Mouse (Mus musculus) midbrain, embryonic 14.5 days (tissue): Measurements from ENCODE around the gene Klhl35. TPM values are rescaled to one million over a fixed set of nuclear protein-coding genes. Genes with fewer than 3 reads are reported as not detected.

Experiments
- ATAC-seq: fragments of 200-750 bp; cut with Nextera tagmentation; 2 replicates; pipeline ENCODE4 v1.8.0; 2017; ENCODE audit warnings: moderate number of reproducible peaks, moderate library complexity; ENCODE audit not compliant: low FRiP score, low TSS enrichment
- DNase-seq: peaks from one replicate; pipeline ENCODE4 v3.0.0-alpha.2; 2015
- H3K27ac ChIP-seq: fragments of 300-500 bp; sonication (generic); replicated peaks from 2 replicates; pipeline ENCODE4 v1.5.1; 2014; ENCODE audit warnings: mild to moderate bottlenecking, low read depth, low read length, moderate library complexity
- H3K27me3 ChIP-seq: fragments of 300-500 bp; sonication (generic); 2 replicates; pipeline ENCODE4 v1.6.1; 2014; ENCODE audit warnings: low read length, control low read depth, mixed read lengths; ENCODE audit not compliant: control insufficient read depth, insufficient read depth
- H3K36me3 ChIP-seq: fragments of 300-500 bp; sonication (generic); 2 replicates; pipeline ENCODE4 v1.6.1; 2014; ENCODE audit warnings: low read length, control low read depth; ENCODE audit not compliant: control insufficient read depth, insufficient read depth
- H3K4me1 ChIP-seq: fragments of 300-500 bp; sonication (generic); 2 replicates; pipeline ENCODE4 v1.6.1; 2014; ENCODE audit warnings: mild to moderate bottlenecking, antibody characterized with exemption, low read length, control low read depth; ENCODE audit not compliant: control insufficient read depth, insufficient read depth
- H3K4me2 ChIP-seq: fragments of 300-500 bp; sonication (generic); 2 replicates; pipeline ENCODE4 v1.6.1; 2014; ENCODE audit warnings: mild to moderate bottlenecking, low read length, moderate library complexity
- H3K4me3 ChIP-seq: fragments of 300-500 bp; sonication (generic); replicated peaks from 2 replicates; pipeline ENCODE4 v1.5.1; 2014; ENCODE audit warnings: low read depth, low read length
- H3K9ac ChIP-seq: fragments of 300-500 bp; sonication (generic); replicated peaks from 2 replicates; pipeline ENCODE4 v1.6.1; 2014; ENCODE audit warnings: mild to moderate bottlenecking, low read length, moderate library complexity
- H3K9me3 ChIP-seq: fragments of 300-500 bp; sonication (generic); 2 replicates; pipeline ENCODE4 v1.6.1; 2016; ENCODE audit warnings: low read length, control low read depth, mixed read lengths; ENCODE audit not compliant: control insufficient read depth
- WGBS: fragments of 180-500 bp; shearing (Covaris S2); extraction: QIAGEN DNeasy Blood & Tissue Kit; methylation state at CpG from one replicate; pipeline ENCODE4 v1.1.7; 2014; 5-methylcytosine and 5-hydroxymethylcytosine counted together
- polyA plus RNA-seq: library from polyadenylated mRNA; unstranded; fragments of >200 nt; fragmentation: Nextera tagmentation; extraction: Ambion mirVana; gene quantifications from 2 replicates; pipeline ENCODE4 v1.2.1, GENCODE M21; 2014

Gene Klhl35
- polyA plus RNA-seq, 1 experiment from 2014 or later: 11.6 TPM

DNA sequence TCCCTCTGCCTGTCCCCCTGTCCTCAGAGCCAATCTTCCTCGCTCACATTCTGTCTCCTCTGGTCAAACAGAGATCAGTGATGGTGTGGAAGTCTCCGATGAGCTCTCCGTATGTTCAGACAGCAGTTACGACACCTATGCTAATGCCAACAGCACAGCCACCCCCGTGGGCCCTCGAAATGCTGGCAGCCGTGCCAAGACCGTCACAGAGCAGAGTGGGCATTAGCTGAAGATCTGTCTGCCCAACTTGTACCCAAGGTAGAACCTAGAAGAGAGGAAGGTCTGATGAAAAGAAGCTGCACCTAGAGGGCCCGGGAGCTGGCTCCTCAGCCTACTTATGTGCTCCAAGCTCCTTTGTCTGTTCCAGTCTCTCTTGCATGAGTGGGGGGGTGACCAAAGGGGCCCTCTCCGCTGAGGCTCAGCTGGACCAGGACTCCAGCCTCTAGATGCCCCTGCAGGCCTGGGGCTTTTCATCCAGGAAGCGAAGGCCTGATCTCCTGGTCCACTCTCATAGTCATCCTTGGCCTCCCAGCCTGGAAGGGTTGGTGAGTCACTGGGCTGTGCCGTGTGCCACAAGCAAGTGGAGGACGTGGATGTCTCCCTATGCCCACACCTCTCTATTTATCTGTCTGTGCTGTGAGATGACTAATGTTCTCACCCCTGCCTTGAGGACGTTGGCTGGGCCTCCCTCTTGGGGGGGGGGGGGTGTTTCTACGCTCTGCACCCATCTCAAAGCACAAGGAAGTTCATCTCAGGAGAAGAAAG, 5.7 kb upstream of the Klhl35 start:
- Histone ChIP-seq H3K9me3 (no peaks in the 10 kb centered on the region), H3K4me2 (no peak overlapping the region), H3K27ac (no peak overlapping the region), H3K9ac (no peak overlapping the region), H3K36me3 (peaks cover 38% of the 10 kb centered on the region), H3K27me3 (no peaks in the 10 kb centered on the region), H3K4me3 (no peak overlapping the region), H3K4me1 (no peaks in the 10 kb centered on the region)
- DNase-seq (no peak), ATAC-seq (no peak)
- WGBS: 88% methylated on average over 15 of the region's 15 CpGs

DNA sequence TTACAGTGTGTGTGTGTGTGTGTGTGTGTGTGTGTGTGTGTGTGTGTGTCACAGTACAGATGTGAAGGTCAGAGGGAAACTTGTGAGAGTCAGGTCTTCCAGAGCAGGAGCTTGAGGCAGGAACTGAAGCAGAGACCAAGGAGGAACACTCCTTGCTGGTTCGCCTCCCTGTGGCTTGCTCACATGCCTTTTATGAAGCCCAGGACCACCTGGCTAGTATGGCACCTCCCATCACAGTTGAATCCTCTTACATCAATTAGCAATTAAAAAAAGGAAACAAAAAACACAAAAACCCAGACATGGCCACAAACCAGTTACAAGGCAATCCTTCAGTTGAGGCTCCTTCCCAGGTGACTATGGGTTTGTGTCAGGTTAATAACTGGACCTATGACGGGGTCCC, 2.7 kb upstream of the Klhl35 start:
- Histone ChIP-seq H3K4me2 (no peak overlapping the region), H3K4me3 (no peak overlapping the region), H3K9ac (no peak overlapping the region), H3K9me3 (no peaks in the 10 kb centered on the region), H3K27ac (no peak overlapping the region), H3K27me3 (no peaks in the 10 kb centered on the region), H3K36me3 (peaks cover 20% of the 10 kb centered on the region), H3K4me1 (peaks cover 30% of the 10 kb centered on the region)
- WGBS: 84% methylated on average over 2 of the region's 2 CpGs
- DNase-seq: no peak
- no peak for ATAC-seq

DNA sequence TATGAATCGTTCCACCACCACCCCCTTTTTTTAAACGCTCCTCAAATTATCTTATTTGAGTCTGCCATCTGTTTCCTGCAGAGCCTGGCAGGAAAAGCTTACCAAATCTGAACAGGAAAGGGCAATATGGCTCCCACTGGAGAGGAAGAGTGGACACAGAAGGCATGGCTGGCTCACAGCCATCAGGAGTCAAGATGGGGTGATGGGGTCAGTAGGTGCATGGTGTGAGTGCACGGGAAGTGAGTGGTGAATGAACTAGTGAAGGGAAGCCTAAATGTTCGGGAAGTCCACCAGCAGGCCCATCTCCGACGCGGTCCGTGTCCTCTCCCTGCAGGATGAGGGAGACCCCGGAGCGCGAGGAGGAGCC, 2.1 kb downstream of the Klhl35 start:
- Histone ChIP-seq H3K4me3 (peak overlapping the region; percentile 50), H3K4me1 (peaks cover 33% of the 10 kb centered on the region), H3K27me3 (no peaks in the 10 kb centered on the region), H3K9ac (peak overlapping the region; percentile 69), H3K9me3 (no peaks in the 10 kb centered on the region), H3K27ac (peak overlapping the region; percentile 91), H3K36me3 (peaks cover 4% of the 10 kb centered on the region), H3K4me2 (peak overlapping the region; percentile 75)
- 19% methylated on average over 11 of the region's 11 CpGs for WGBS
- ATAC-seq (no peak), DNase-seq (no peak)

DNA sequence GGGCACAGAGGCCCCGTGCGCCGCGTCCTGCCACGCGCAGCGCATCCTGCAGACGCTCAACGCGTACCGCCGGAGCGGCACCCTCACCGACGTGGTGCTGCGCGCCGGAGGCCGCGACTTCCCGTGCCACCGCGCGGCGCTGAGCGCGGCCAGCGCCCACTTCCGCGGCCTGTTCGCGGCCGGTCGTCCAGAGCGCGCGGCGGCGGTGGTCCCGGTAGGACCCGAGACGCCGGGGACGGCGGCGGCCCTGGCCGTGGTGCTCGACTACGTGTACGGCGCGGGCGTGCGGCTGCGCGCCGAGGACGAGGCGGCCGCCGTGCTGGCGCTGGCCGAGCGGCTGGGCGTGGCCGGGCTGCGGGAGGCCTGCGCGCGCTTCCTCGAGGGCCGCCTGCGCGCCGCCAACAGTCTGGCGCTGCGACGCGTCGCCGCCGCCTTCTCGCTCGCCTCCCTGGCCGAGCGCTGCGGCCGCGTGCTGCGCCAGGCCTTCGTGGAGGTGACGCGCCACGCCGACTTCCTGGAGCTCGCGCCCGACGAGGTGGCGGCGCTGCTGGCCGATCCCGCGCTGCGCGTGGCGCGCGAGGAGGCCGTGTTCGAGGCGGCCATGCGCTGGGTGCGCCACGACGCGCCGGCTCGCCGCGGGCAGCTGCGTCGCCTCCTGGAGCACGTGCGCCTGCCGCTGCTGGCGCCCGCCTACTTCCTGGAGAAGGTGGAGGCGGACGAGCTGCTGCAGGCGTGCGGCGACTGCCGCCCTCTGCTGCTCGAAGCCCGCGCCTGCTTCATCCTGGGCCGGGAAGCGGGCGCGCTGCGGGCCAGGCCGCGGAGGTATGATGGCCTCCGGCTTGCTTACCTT, 2.7 kb downstream of the Klhl35 start:
- ATAC-seq: peak; percentile 79
- Histone ChIP-seq H3K27ac (peak overlapping the region; percentile 91), H3K4me1 (peaks cover 33% of the 10 kb centered on the region), H3K4me2 (peak overlapping the region; percentile 75), H3K27me3 (no peaks in the 10 kb centered on the region), H3K9me3 (no peaks in the 10 kb centered on the region), H3K36me3 (peaks cover 10% of the 10 kb centered on the region), H3K4me3 (peak overlapping the region; percentile 50), H3K9ac (peak overlapping the region; percentile 69)
- DNase-seq: peak; percentile 91
- 1% methylated on average over 131 of the region's 145 CpGs for WGBS

DNA sequence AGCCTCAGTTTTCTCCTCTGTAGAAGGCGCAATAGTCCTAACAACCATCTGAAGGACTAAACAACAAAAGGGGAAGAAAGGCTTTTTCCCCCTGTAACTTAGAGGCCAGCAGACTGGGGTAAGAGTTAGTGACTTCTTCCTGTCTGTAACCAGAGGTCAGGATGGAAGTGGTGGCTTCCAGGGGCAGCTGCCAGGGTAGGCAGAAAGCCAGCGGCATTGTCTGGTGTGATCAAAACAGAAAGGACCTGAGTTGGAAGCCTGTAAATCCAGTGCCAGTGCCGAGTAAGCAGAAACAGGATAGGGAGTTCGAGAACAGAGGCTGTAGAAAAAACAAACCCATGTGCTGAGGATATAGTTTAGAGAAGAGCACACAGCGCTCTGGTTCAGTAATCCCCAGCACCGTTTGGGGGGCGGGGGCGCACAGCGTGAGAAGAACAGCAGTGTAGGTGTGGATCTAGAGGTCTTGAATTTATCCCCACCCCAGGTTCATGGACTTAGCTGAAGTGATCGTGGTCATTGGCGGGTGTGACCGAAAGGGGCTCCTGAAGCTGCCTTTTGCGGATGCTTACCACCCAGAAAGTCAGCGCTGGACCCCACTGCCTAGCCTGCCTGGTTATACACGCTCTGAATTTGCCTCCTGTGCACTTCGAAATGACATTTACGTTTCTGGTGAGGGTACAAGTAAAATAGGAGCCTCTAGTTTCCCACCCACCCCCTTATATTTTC, 4.0 kb downstream of the Klhl35 start:
- ATAC-seq: no peak
- Histone ChIP-seq H3K4me2 (no peak overlapping the region), H3K4me3 (no peak overlapping the region), H3K9me3 (no peaks in the 10 kb centered on the region), H3K27me3 (no peaks in the 10 kb centered on the region), H3K4me1 (peaks cover 38% of the 10 kb centered on the region), H3K36me3 (peaks cover 18% of the 10 kb centered on the region), H3K27ac (peak overlapping the region; percentile 91; the same call in 1 of the 2 replicates), H3K9ac (0 out of 2 replicates have a peak overlapping the region, but pooled peaks have one; percentile 2)
- DNase-seq: no peak
- 85% methylated on average over 17 of the region's 17 CpGs for WGBS

DNA sequence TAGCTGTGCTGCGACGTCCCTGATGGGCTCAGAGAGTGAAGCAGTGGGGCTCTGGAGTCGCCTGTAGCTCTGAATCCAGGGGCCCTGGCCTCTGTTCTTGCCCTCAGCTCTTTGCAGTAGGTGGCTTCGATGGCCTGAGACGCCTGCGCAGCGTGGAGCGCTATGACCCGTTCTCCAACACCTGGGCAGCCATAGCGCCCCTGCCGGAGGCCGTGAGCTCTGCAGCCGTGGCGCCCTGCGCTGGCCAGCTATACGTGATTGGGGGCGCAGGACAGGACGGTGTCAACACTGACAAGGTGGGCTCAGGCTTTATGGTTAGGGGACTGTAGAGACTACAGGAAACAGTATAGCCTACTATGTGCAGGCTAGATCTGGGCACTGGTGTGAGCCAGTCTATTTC, 5.8 kb downstream of the Klhl35 start:
- DNase-seq (no peak), ATAC-seq (no peak)
- Histone ChIP-seq H3K27me3 (no peaks in the 10 kb centered on the region), H3K4me1 (peaks cover 31% of the 10 kb centered on the region), H3K4me2 (no peak overlapping the region), H3K4me3 (no peak overlapping the region), H3K9me3 (no peaks in the 10 kb centered on the region), H3K27ac (no peak overlapping the region), H3K9ac (no peak overlapping the region), H3K36me3 (peaks cover 24% of the 10 kb centered on the region)
- 65% methylated on average over 18 of the region's 18 CpGs for WGBS

DNA sequence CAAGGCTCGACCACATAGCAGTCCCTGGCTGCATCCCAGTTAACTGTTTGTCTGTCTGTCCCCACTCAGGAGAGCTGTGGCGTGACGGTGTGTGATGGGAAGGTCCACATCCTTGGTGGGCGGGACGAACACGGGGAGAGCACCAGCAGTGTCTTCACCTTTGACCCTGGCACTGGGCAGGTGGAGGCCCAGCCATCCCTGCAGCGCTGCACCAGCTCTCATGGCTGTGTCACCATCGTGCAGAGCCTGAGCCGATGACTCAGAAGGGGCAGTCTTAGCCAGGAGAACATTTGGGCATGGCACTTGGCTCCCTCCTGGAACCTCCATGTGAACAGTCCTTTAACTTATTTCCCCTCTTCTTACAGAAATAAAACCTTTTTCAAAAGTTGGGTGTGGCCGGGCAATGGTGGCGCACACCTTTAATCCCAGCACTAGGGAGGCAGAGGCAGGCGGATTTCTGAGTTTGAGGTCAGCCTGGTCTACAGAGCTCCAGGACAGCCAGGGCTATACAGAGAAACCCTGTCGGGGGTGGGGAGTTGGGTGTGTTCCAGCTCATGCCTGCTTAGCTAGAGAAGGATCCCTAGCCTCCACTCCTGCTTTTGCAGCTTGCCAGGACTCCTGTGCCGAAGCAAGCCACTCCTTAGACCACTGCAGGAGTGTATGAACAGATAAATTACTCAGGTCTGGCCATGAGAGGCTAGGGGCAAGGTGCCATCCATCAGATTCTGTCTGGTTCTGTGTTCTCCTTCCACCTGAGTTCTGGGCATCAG, 8.0 kb downstream of the Klhl35 start:
- Histone ChIP-seq H3K27ac (peak overlapping the region; percentile 83), H3K36me3 (peaks cover 43% of the 10 kb centered on the region), H3K27me3 (no peaks in the 10 kb centered on the region), H3K4me2 (no peak overlapping the region), H3K4me3 (no peak overlapping the region), H3K4me1 (0 out of 2 replicates have a peak, but pooled peaks cover 13% of the 10 kb centered on the region), H3K9me3 (no peaks in the 10 kb centered on the region), H3K9ac (no peak overlapping the region)
- 84% methylated on average over 14 of the region's 14 CpGs for WGBS
- ATAC-seq: no peak
- no peak for DNase-seq
